Mouse (Mus musculus): ENCODE results near the gene Gm9732. TPM values are rescaled to one million over a fixed set of nuclear protein-coding genes. Genes with fewer than 3 reads are reported as not detected.
"Not testable (repeated sequence)": the region's sequence is repeated elsewhere in the genome, so short reads cannot be mapped to it uniquely, and the experiment has no call there.

Gm9732 gene
- polyA plus RNA-seq (2016; fragmentation: Nextera tagmentation; extraction: Ambion mirVana): not detected in 2 replicates

GRCm38 (mm10) chr14:43274986-43275511, at the start of gene Gm9732:
Gm9732 (plus strand) TSS chr14:43275036.
- H3K9me3 ChIP-seq; H3K9ac ChIP-seq; H3K4me2 ChIP-seq (replicated peaks); H3K4me1 ChIP-seq; H3K27ac ChIP-seq; ATAC-seq (ENCODE audit: low FRiP score, low read depth); H3K36me3 ChIP-seq; H3K4me3 ChIP-seq; H3K27me3 ChIP-seq (replicated peaks): not testable (repeated sequence)
- WGBS: 84% methylated on average over 8 of the region's 8 CpGs

GRCm38 (mm10) chr14:43235204-43235603, 39.6 kb upstream of the Gm9732 start, which contains the start of gene Gm8122:
Gm8122 (minus strand) TSS chr14:43235304.
- WGBS: 97% methylated on average over 4 of the region's 4 CpGs
- H3K4me2 ChIP-seq (replicated peaks); ATAC-seq (ENCODE audit: low FRiP score, low read depth); H3K9me3 ChIP-seq; H3K27ac ChIP-seq; H3K9ac ChIP-seq; H3K27me3 ChIP-seq (replicated peaks); H3K4me3 ChIP-seq; H3K36me3 ChIP-seq; H3K4me1 ChIP-seq: not testable (repeated sequence)

- not testable (repeated sequence) for H3K27ac ChIP-seq; H3K4me2 ChIP-seq (replicated peaks); H3K27me3 ChIP-seq (replicated peaks); ATAC-seq (ENCODE audit: low FRiP score, low read depth); H3K9me3 ChIP-seq; H3K9ac ChIP-seq; H3K36me3 ChIP-seq; H3K4me1 ChIP-seq; H3K4me3 ChIP-seq
These were observed 37.1 kb upstream of the Gm9732 start for GRCm38 (mm10) chr14:43237769-43238168.

- not testable (repeated sequence) for ATAC-seq (ENCODE audit: low FRiP score, low read depth); H3K9me3 ChIP-seq; H3K4me3 ChIP-seq; H3K27me3 ChIP-seq (replicated peaks); H3K36me3 ChIP-seq; H3K4me2 ChIP-seq (replicated peaks); H3K9ac ChIP-seq; H3K4me1 ChIP-seq; H3K27ac ChIP-seq
- WGBS: 17% methylated on average over 11 of the region's 12 CpGs
These were observed 25.1 kb upstream of the Gm9732 start for GRCm38 (mm10) chr14:43249611-43250170.

- 39% methylated on average over 5 of the region's 6 CpGs for WGBS
- not testable (repeated sequence) for H3K4me1 ChIP-seq; ATAC-seq (ENCODE audit: low FRiP score, low read depth); H3K27ac ChIP-seq; H3K36me3 ChIP-seq; H3K9me3 ChIP-seq; H3K4me3 ChIP-seq; H3K9ac ChIP-seq; H3K27me3 ChIP-seq (replicated peaks); H3K4me2 ChIP-seq (replicated peaks)
These were observed 24.1 kb upstream of the Gm9732 start for GRCm38 (mm10) chr14:43250549-43251253.

GRCm38 (mm10) chr14:43256511-43256910, 18.3 kb upstream of the Gm9732 start:
- ATAC-seq (ENCODE audit: low FRiP score, low read depth); H3K9ac ChIP-seq; H3K4me1 ChIP-seq; H3K27me3 ChIP-seq (replicated peaks); H3K27ac ChIP-seq; H3K4me3 ChIP-seq; H3K36me3 ChIP-seq; H3K4me2 ChIP-seq (replicated peaks); H3K9me3 ChIP-seq: not testable (repeated sequence)
- WGBS: 76% methylated on average over 1 of the region's 1 CpGs

- H3K27ac ChIP-seq; H3K4me3 ChIP-seq; H3K27me3 ChIP-seq (replicated peaks); H3K4me1 ChIP-seq; ATAC-seq (ENCODE audit: low FRiP score, low read depth); H3K9me3 ChIP-seq; H3K4me2 ChIP-seq (replicated peaks); H3K9ac ChIP-seq; H3K36me3 ChIP-seq: not testable (repeated sequence)
- 89% methylated on average over 3 of the region's 4 CpGs for WGBS
These were observed 16.5 kb upstream of the Gm9732 start, which contains the start of gene Gm8126 for GRCm38 (mm10) chr14:43258349-43258748. Gm8126 (plus strand) TSS chr14:43258649.

GRCm38 (mm10) chr14:43263421-43263820, 11.4 kb upstream of the Gm9732 start:
- H3K27ac ChIP-seq; H3K4me2 ChIP-seq (replicated peaks); H3K4me1 ChIP-seq; H3K36me3 ChIP-seq; H3K9ac ChIP-seq; ATAC-seq (ENCODE audit: low FRiP score, low read depth); H3K4me3 ChIP-seq; H3K27me3 ChIP-seq (replicated peaks); H3K9me3 ChIP-seq: not testable (repeated sequence)
- WGBS: 94% methylated on average over 3 of the region's 3 CpGs

- H3K4me2 ChIP-seq (replicated peaks); H3K9ac ChIP-seq; H3K4me3 ChIP-seq; ATAC-seq (ENCODE audit: low FRiP score, low read depth); H3K36me3 ChIP-seq; H3K4me1 ChIP-seq; H3K27me3 ChIP-seq (replicated peaks); H3K9me3 ChIP-seq; H3K27ac ChIP-seq: not testable (repeated sequence)
- WGBS: 52% methylated on average over 2 of the region's 2 CpGs
These were observed 6.2 kb upstream of the Gm9732 start for GRCm38 (mm10) chr14:43268521-43269084.

GRCm38 (mm10) chr14:43269211-43269610, 5.6 kb upstream of the Gm9732 start:
- H3K4me3 ChIP-seq; H3K4me2 ChIP-seq (replicated peaks); H3K27me3 ChIP-seq (replicated peaks); H3K4me1 ChIP-seq; ATAC-seq (ENCODE audit: low FRiP score, low read depth); H3K9me3 ChIP-seq; H3K9ac ChIP-seq; H3K27ac ChIP-seq; H3K36me3 ChIP-seq: not testable (repeated sequence)
- 86% methylated on average over 3 of the region's 3 CpGs for WGBS

GRCm38 (mm10) chr14:43273161-43273560, 1.7 kb upstream of the Gm9732 start:
- H3K4me2 ChIP-seq (replicated peaks); ATAC-seq (ENCODE audit: low FRiP score, low read depth); H3K27ac ChIP-seq; H3K36me3 ChIP-seq; H3K27me3 ChIP-seq (replicated peaks); H3K9me3 ChIP-seq; H3K4me3 ChIP-seq; H3K4me1 ChIP-seq; H3K9ac ChIP-seq: not testable (repeated sequence)
- WGBS: 89% methylated on average over 1 of the region's 1 CpGs

GRCm38 (mm10) chr14:43275752-43276151, 916 bp downstream of the Gm9732 start:
- not testable (repeated sequence) for ATAC-seq (ENCODE audit: low FRiP score, low read depth); H3K27me3 ChIP-seq (replicated peaks); H3K9ac ChIP-seq; H3K4me2 ChIP-seq (replicated peaks); H3K9me3 ChIP-seq; H3K36me3 ChIP-seq; H3K4me3 ChIP-seq; H3K27ac ChIP-seq; H3K4me1 ChIP-seq
- 83% methylated on average over 1 of the region's 1 CpGs for WGBS

Measured in neural tube, embryonic 12.5 days (tissue).